22 mouse cellular contexts compared by ENCODE assay signal in the genomic region with DNA sequence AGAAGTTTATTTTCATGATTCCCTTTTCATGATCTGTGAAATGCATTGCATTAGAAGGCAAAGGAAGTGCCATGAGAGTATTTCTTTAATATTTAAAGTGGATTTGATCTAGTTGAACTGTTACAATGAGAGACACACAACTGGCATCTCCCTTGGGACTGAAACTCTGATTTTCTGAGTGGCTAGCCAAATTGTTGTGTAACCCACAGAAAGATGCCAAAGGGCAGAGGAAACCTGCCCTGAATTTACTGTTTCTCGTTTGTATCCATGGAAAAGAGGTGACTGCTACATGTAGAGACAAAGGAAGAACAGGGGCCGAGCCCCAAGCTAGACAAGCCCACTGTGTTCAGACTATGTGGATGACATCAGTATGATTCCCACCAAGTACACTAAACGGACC.
A peak's percentile ranks its signal among the peaks of the same experiment; 100 is the strongest.
DNase-seq lines count a peak whose midpoint lies in the region; ATAC-seq and TF ChIP-seq lines count a peak whose summit lies in the region.
"Had no signal": no experiment of that assay in that cellular context is flagged by ENCODE, and none has a peak within 500 bp of the region (broad histone marks: within the 10 kb centered on the region; RNA-seq: fewer than 3 reads in every experiment).

No protein-coding gene starts in this region.

- H3K27me3 ChIP-seq in kidney, embryonic 15.5 days = no peaks in the 10 kb centered on the region
- H3K27me3 ChIP-seq in lung, postnatal 0 days (replicated peaks; ENCODE audit: insufficient read depth, low read length) = no peaks in the 10 kb centered on the region
- no peaks in the 10 kb centered on the region for H3K27me3 ChIP-seq in myocyte (ENCODE audit: control insufficient read depth, insufficient read depth, insufficient read length)
- H3K27me3 ChIP-seq: embryonic facial prominence, embryonic 15.5 days; heart, embryonic 12.5 days; hindbrain, embryonic 12.5 days; liver, embryonic 12.5 days had no signal

- H3K4me2 ChIP-seq in kidney, embryonic 15.5 days = no peak overlapping the region
- H3K4me2 ChIP-seq in lung, postnatal 0 days (replicated peaks; ENCODE audit: low read depth, low read length) = no peak overlapping the region
- no peak overlapping the region for H3K4me2 ChIP-seq in myocyte (ENCODE audit: low read depth)
- H3K4me2 ChIP-seq: embryonic facial prominence, embryonic 15.5 days; heart, embryonic 12.5 days; hindbrain, embryonic 12.5 days; liver, embryonic 12.5 days; midbrain, embryonic 11.5 days had no signal

- intact Hi-C loops in gastrocnemius, adult 2 months (cut with DNase I) = no loop called here

- H3ac ChIP-seq in myocyte (ENCODE audit: control insufficient read depth, insufficient read length) = no peak overlapping the region

- no peaks in the 10 kb centered on the region for H3K9me3 ChIP-seq in kidney, embryonic 15.5 days (replicated peaks)
- H3K9me3 ChIP-seq in lung, postnatal 0 days (ENCODE audit: low read length) = no peaks in the 10 kb centered on the region
- H3K9me3 ChIP-seq: embryonic facial prominence, embryonic 15.5 days; heart, embryonic 12.5 days; hindbrain, embryonic 12.5 days; liver, embryonic 12.5 days had no signal

- WGBS in kidney, embryonic 15.5 days = 77% methylated on average over 3 of the region's 3 CpGs
- 60% methylated on average over 3 of the region's 3 CpGs for WGBS in lung, postnatal 0 days

- no peak overlapping the region for H3K9ac ChIP-seq in kidney, embryonic 15.5 days
- H3K9ac ChIP-seq in lung, postnatal 0 days (replicated peaks; ENCODE audit: low read depth) = no peak overlapping the region
- H3K9ac ChIP-seq: embryonic facial prominence, embryonic 15.5 days; heart, embryonic 12.5 days; hindbrain, embryonic 12.5 days; liver, embryonic 12.5 days had no signal

- TF ChIP-seq CTCF in gastrocnemius, adult 2 months (IDR thresholded peaks at IDR 0.05) = no peak
- TF ChIP-seq CTCF in lung, postnatal 0 days (IDR thresholded peaks at IDR 0.05) = no peak

- H3K27ac ChIP-seq in gastrocnemius, adult 2 months = peak overlapping the region; percentile 9
- H3K27ac ChIP-seq in kidney, embryonic 15.5 days = no peak overlapping the region
- no peak overlapping the region for H3K27ac ChIP-seq in lung, postnatal 0 days (ENCODE audit: low read length)
- H3K27ac ChIP-seq: embryonic facial prominence, embryonic 15.5 days; hindbrain, embryonic 12.5 days; kidney, postnatal 0 days; liver, embryonic 12.5 days had no signal

- no peak overlapping the region for H3K4me3 ChIP-seq in gastrocnemius, adult 2 months
- no peak overlapping the region for H3K4me3 ChIP-seq in kidney, embryonic 15.5 days (replicated peaks)
- H3K4me3 ChIP-seq in lung, postnatal 0 days (ENCODE audit: low read depth, low read length) = no peak overlapping the region
- H3K4me3 ChIP-seq in myocyte = no peak overlapping the region
- H3K4me3 ChIP-seq: embryonic facial prominence, embryonic 15.5 days; heart, embryonic 12.5 days; hindbrain, embryonic 12.5 days; liver, embryonic 12.5 days had no signal

- no peak for TF ChIP-seq EP300 in lung, postnatal 0 days (IDR thresholded peaks at IDR 0.05)

- DNase-seq in gastrocnemius, adult 2 months = no peak
- no peak for DNase-seq in gastrocnemius, postnatal 4 days (ENCODE audit: low spot score in 2 of 2)
- peak; percentile 22 to 50 for DNase-seq in kidney, adult 8-10 months
- DNase-seq in lung, postnatal 36 days = peak; percentile 56
- DNase-seq in lung, postnatal 0 days (ENCODE audit: low spot score) = no peak
- DNase-seq in spleen, postnatal 4 days (ENCODE audit: low spot score in 2 of 2) = no peak
- DNase-seq: cerebellum, adult 11 months; cerebellum, adult 9-11 months; gastrocnemius, postnatal 10 days; heart, adult 11 months; heart, postnatal 10 days; layer of hippocampus, postnatal 36 days; right cerebral cortex, postnatal 14 days had no signal

- no peak for TF ChIP-seq POLR2A in myocyte (IDR thresholded peaks at IDR 0.05; ENCODE audit: insufficient read length, low read depth)

- no peaks in the 10 kb centered on the region for H3K79me2 ChIP-seq in myocyte (ENCODE audit: control insufficient read depth, insufficient read depth)

- H3K36me3 ChIP-seq in kidney, embryonic 15.5 days = no peaks in the 10 kb centered on the region
- H3K36me3 ChIP-seq in lung, postnatal 0 days (ENCODE audit: insufficient read depth, low read length) = no peaks in the 10 kb centered on the region
- H3K36me3 ChIP-seq in myocyte (ENCODE audit: control insufficient read depth, insufficient read depth) = no peaks in the 10 kb centered on the region
- H3K36me3 ChIP-seq: embryonic facial prominence, embryonic 15.5 days; heart, embryonic 12.5 days; hindbrain, embryonic 12.5 days; liver, embryonic 12.5 days had no signal

- ATAC-seq in kidney, embryonic 15.5 days (replicated peaks; ENCODE audit: low FRiP score) = no peak
- no peak for ATAC-seq in lung, postnatal 0 days
- ATAC-seq: forebrain, embryonic 14.5 days; liver, embryonic 12.5 days had no signal

- H3K4me1 ChIP-seq in kidney, embryonic 15.5 days = peaks cover 18% of the 10 kb centered on the region
- H3K4me1 ChIP-seq in lung, postnatal 0 days (ENCODE audit: insufficient read depth, low read depth, low read length) = peaks cover 3% of the 10 kb centered on the region; the same call in 1 of the 2 replicates
- H3K4me1 ChIP-seq: embryonic facial prominence, embryonic 15.5 days; liver, embryonic 12.5 days had no signal

TF ChIP-seq in myocyte, 11 proteins besides CTCF, POLR2A, EP300 and RAD21:
- no peak for TF ChIP-seq SRF (IDR thresholded peaks at IDR 0.05; ENCODE audit: control insufficient read depth, insufficient read length, low read depth)
- no peak for TF ChIP-seq USF1 (IDR thresholded peaks at IDR 0.05; ENCODE audit: low read depth)
- peak; percentile 24; the same call in 1 of the 2 replicates for TF ChIP-seq CEBPB (IDR thresholded peaks at IDR 0.05; ENCODE audit: insufficient read depth, poor library complexity, severe bottlenecking)
- TF ChIP-seq TCF3 (IDR thresholded peaks at IDR 0.05; ENCODE audit: insufficient read length, low read depth) = no peak
- TF ChIP-seq POLR2AphosphoS2 (IDR thresholded peaks at IDR 0.05; ENCODE audit: insufficient read length, low read depth) = no peak
- TF ChIP-seq E2F4 (IDR thresholded peaks at IDR 0.05; ENCODE audit: insufficient read depth) = no peak
- TF ChIP-seq MAX (IDR thresholded peaks at IDR 0.05; ENCODE audit: low read depth) = no peak

Comparison
In these comparisons a context has a peak if more than half of its experiments do, and no peak if none do; other contexts are left out.
1. DNase-seq: peak in kidney, adult 8-10 months (2 of 2) and lung, postnatal 36 days (single experiment); none in gastrocnemius, adult 2 months (single experiment), gastrocnemius, postnatal 4 days (0 of 2), lung, postnatal 0 days (single experiment) and spleen, postnatal 4 days (0 of 2).